Mouse (Mus musculus) midbrain, embryonic 11.5 days (tissue): ENCODE results near the gene Cfap58. TPM values are rescaled to one million over a fixed set of nuclear protein-coding genes. Genes with fewer than 3 reads are reported as not detected.
A peak's percentile ranks its signal among the peaks of the same experiment; 100 is the strongest.

ENCODE experiments used
- ATAC-seq: fragments of 200-750 bp; cut with Nextera tagmentation; 2 replicates; pipeline ENCODE4 v1.8.0; 2017; ENCODE audit warnings: moderate TSS enrichment, moderate library complexity; ENCODE audit not compliant: low FRiP score
- DNase-seq: peaks from one replicate; pipeline ENCODE4 v3.0.0; 2015; ENCODE audit warnings: low spot score; ENCODE audit errors: missing footprints
- H3K27ac ChIP-seq: fragments of 300-500 bp; sonication (generic); 2 replicates; pipeline ENCODE4 v1.5.1; 2014; ENCODE audit warnings: low read depth, low read length
- H3K27me3 ChIP-seq: fragments of 300-500 bp; sonication (generic); 2 replicates; pipeline ENCODE4 v1.6.1; 2014; ENCODE audit warnings: mild to moderate bottlenecking, low read length, moderate library complexity, mixed read lengths; ENCODE audit not compliant: control insufficient read depth, insufficient read depth
- H3K36me3 ChIP-seq: fragments of 300-500 bp; sonication (generic); 2 replicates; pipeline ENCODE4 v1.6.1; 2014; ENCODE audit warnings: mild to moderate bottlenecking, low read length, moderate library complexity, mixed read lengths; ENCODE audit not compliant: control insufficient read depth, insufficient read depth
- H3K4me1 ChIP-seq: fragments of 300-500 bp; sonication (generic); 2 replicates; pipeline ENCODE4 v1.6.1; 2014; ENCODE audit warnings: low read length; ENCODE audit not compliant: control insufficient read depth, insufficient read depth
- H3K4me2 ChIP-seq: fragments of 300-500 bp; sonication (generic); 2 replicates; pipeline ENCODE4 v1.6.1; 2014; ENCODE audit warnings: mild to moderate bottlenecking, moderate library complexity
- H3K4me3 ChIP-seq: fragments of 300-500 bp; sonication (generic); 2 replicates; pipeline ENCODE4 v1.5.1; 2014; ENCODE audit warnings: low read depth, low read length
- H3K9ac ChIP-seq: fragments of 300-500 bp; sonication (generic); 2 replicates; pipeline ENCODE4 v1.6.1; 2014; ENCODE audit warnings: low read length
- H3K9me3 ChIP-seq: fragments of 300-500 bp; sonication (generic); 2 replicates; pipeline ENCODE4 v1.6.1; 2016; ENCODE audit warnings: low read length; ENCODE audit not compliant: control insufficient read depth
- WGBS: fragments of 180-500 bp; shearing (Covaris S2); extraction: QIAGEN DNeasy Blood & Tissue Kit; methylation state at CpG from one replicate; pipeline ENCODE4 v1.1.7; 2014; 5-methylcytosine and 5-hydroxymethylcytosine counted together
- microRNA-seq: library from miRNA; unstranded; fragments of <30 nt; microRNA quantifications from one replicate; pipeline ENCODE4, GENCODE M21; 2017
- polyA plus RNA-seq: library from polyadenylated mRNA; unstranded; fragments of >200 nt; fragmentation: Nextera tagmentation; extraction: Ambion mirVana; gene quantifications from 2 replicates; pipeline ENCODE4 v1.2.1, GENCODE M21; 2014

Gene Cfap58
- polyA plus RNA-seq, 1 experiment from 2014 or later: 0.20 TPM

DNA sequence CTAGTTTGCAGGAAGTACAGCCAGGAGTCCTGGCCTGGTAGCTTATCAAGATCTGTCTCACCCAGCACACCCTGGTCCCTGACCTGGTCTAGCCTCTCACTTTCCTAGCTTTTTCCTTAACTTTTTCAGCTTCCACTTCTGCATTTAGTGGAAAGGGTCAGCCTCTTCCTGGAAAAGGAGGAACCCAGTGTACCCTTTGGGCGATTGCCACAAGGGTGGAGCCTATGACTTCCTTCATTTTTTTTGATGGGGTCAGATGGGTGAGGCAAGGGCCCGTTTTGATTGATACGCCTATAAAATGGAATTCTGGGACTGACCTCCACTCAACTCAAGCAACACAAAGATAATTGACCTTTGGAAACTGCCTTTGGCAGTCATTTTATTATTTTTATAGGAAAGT lies 111.9 kb downstream of the Cfap58 start:
- peak; percentile 64 for DNase-seq
- Histone ChIP-seq H3K9me3 (no peaks in the 10 kb centered on the region), H3K27ac (no peak overlapping the region), H3K27me3 (no peaks in the 10 kb centered on the region), H3K4me1 (no peaks in the 10 kb centered on the region), H3K4me2 (no peak overlapping the region), H3K36me3 (no peaks in the 10 kb centered on the region), H3K9ac (no peak overlapping the region), H3K4me3 (no peak overlapping the region)
- 81% methylated on average over 3 of the region's 3 CpGs for WGBS
- ATAC-seq: no peak

DNA sequence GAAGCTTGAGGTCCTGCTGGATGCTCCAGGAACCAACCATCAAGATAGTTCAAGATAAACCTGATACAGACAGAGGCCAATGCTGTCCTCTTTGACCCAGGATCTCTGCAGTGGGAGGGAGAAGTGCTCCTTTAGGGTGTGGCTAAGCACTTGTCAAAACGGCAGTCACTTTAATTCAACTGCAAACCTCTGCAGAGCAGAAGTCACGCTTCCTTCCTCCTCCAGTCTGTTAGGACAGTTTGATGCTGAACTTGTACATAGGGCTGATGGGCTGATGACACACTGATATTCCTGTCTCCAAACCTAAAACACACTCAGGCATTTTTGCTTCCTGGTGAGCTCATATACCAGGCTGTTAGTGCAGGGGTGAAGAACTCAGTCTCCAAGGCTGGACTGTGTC lies 125.8 kb downstream of the Cfap58 start:
- no peak for ATAC-seq
- H3K9me3 ChIP-seq: no peaks in the 10 kb centered on the region
- 77% methylated on average over 2 of the region's 2 CpGs for WGBS

DNA sequence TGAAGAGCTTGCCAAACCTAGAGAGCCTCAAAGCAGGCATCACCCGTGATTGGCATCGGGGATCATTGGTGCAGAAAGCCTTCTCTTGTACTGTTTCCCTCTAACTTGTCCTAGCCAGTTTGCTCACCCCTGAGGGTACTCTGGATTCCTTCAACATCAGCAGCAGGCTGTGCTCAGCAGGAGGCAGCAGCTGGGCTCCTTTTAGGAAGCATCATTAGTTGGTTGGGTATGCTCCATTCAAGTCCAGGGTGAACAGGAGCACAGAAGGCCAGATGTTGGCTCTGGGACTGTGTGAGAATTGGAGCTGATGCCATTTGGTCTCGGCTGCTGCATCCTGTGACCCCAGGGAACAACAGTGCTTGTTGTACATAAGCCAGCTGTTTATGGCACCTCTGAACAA lies 142.2 kb downstream of the Cfap58 start:
- Histone ChIP-seq H3K27me3 (no peaks in the 10 kb centered on the region), H3K9me3 (no peaks in the 10 kb centered on the region), H3K9ac (no peak overlapping the region), H3K36me3 (no peaks in the 10 kb centered on the region), H3K4me3 (no peak overlapping the region), H3K4me2 (no peak overlapping the region), H3K4me1 (no peaks in the 10 kb centered on the region), H3K27ac (no peak overlapping the region)
- 75% methylated on average over 3 of the region's 3 CpGs for WGBS
- DNase-seq (no peak), ATAC-seq (no peak)

More for the DNA sequence above, 125.8 kb downstream of the Cfap58 start:
- Histone ChIP-seq H3K4me1 (no peaks in the 10 kb centered on the region), H3K4me3 (no peak overlapping the region), H3K4me2 (no peak overlapping the region), H3K27me3 (no peaks in the 10 kb centered on the region), H3K27ac (no peak overlapping the region), H3K9ac (no peak overlapping the region), H3K36me3 (no peaks in the 10 kb centered on the region)
- DNase-seq: no peak

DNA sequence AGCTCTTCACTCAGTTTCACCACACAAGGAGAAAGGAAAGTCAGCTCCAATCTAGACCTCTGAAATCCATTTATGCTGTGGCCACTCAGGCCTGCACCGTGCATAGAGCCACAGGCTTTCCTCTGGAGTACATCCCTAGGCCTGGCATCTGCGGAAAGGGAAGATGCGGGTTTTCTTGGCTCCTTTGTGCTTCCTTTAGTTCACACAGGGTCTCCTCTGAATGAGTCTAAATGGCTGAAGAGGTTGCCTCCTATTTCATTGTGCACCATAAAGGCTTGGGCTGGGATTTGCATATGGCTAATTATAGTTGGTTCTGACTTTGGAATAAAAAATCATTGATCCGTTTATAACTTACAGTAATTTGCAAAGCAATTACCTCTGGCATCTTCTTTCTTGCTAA lies 144.0 kb downstream of the Cfap58 start:
- H3K4me1 ChIP-seq: no peaks in the 10 kb centered on the region
- H3K9ac ChIP-seq: no peak overlapping the region
- ATAC-seq (no peak), DNase-seq (no peak)
- WGBS: 89% methylated on average over 4 of the region's 4 CpGs
- H3K9me3 ChIP-seq: no peaks in the 10 kb centered on the region
- H3K4me2 ChIP-seq: no peak overlapping the region
- no peaks in the 10 kb centered on the region for H3K27me3 ChIP-seq
- no peak overlapping the region for H3K27ac ChIP-seq
- H3K36me3 ChIP-seq: no peaks in the 10 kb centered on the region
- no peak overlapping the region for H3K4me3 ChIP-seq

Small RNA genes lying within 50 kb of the gene (microRNA-seq; reads per million reads assigned to microRNA genes)
- gene Gm22240: 0.76 reads per million

Other genes with a start within 250 kb of the Cfap58 start
- 0.25 and 0.52 TPM in 2 replicates for gene Col17a1, start 245.6 kb upstream of the Cfap58 start, polyA plus RNA-seq
- gene Sfr1, start 206.0 kb upstream of the Cfap58 start, polyA plus RNA-seq: 330 and 344 TPM in 2 replicates
- gene Gsto1, start 82.7 kb upstream of the Cfap58 start, polyA plus RNA-seq: 78.9 and 81.1 TPM in 2 replicates
- gene Gsto2, start 72.1 kb upstream of the Cfap58 start, polyA plus RNA-seq: 1.4 and 1.8 TPM in 2 replicates
- 0.05 and 0.07 TPM in 2 replicates for gene Cfap43, start 18.4 kb upstream of the Cfap58 start, polyA plus RNA-seq
- 11.8 and 13.2 TPM in 2 replicates for gene Itprip, start 18.4 kb upstream of the Cfap58 start, polyA plus RNA-seq